Mouse (Mus musculus) gastrocnemius, adult 2 months (tissue): Measurements from ENCODE around the gene Tbxa2r. TPM values are rescaled to one million over a fixed set of nuclear protein-coding genes. Genes with fewer than 3 reads are reported as not detected.

ENCODE experiments used
- DNase-seq: peaks from one replicate; pipeline ENCODE4 v3.0.0; 2022
- H3K27ac ChIP-seq: fragments of 200-600 bp; 2 replicates; pipeline ENCODE4 v1.8.1; 2022; ENCODE audit warnings: mild to moderate bottlenecking
- H3K4me3 ChIP-seq: fragments of 200-600 bp; 2 replicates; pipeline ENCODE4 v1.8.1; 2022; ENCODE audit warnings: mild to moderate bottlenecking, moderate library complexity
- CTCF ChIP-seq: fragments of 200-600 bp; IDR thresholded peaks from 2 replicates; pipeline ENCODE4 v1.8.1; 2022; ENCODE audit warnings: antibody characterized with exemption, mild to moderate bottlenecking, moderate library complexity
- intact Hi-C: fragments of 180-260 bp; cut with DNase I; formaldehyde crosslinking; loops from one replicate; pipeline ENCODE4 v1.15.1; 2025
- total RNA-seq, 2 experiments: library from RNA; stranded (reverse); gene quantifications; 2 replicates each; pipeline ENCODE4 v1.2.3; 2021

Gene Tbxa2r
- total RNA-seq, 2 experiments from 2014 or later, result 0.43 to 0.75 TPM

- H3K27ac ChIP-seq, result peak overlapping the region; percentile 76
- TF ChIP-seq CTCF, result no peak
- intact Hi-C loops, result loop anchor here (2.0 kb wide), 1 partner anchor 17 kb away; the partner anchor contains the start of gene Gipc3
- H3K4me3 ChIP-seq, result no peak overlapping the region
- no peak for DNase-seq
Observed at GRCm38 (mm10) chr10:81325781-81326180, 2.8 kb upstream of the Tbxa2r start.

GRCm38 (mm10) chr10:81326858-81327257, 1.7 kb upstream of the Tbxa2r start:
- TF ChIP-seq CTCF, result no peak
- intact Hi-C loops, result no loop called here
- DNase-seq, result peak; percentile 46
- peak overlapping the region; percentile 45 for H3K4me3 ChIP-seq
- H3K27ac ChIP-seq, result peak overlapping the region; percentile 76

GRCm38 (mm10) chr10:81327959-81328358, 572 bp upstream of the Tbxa2r start:
- Histone ChIP-seq H3K27ac (peak overlapping the region; percentile 76), H3K4me3 (peak overlapping the region; percentile 50)
- TF ChIP-seq CTCF, result no peak
- intact Hi-C loops, result no loop called here
- peak; percentile 34 for DNase-seq

GRCm38 (mm10) chr10:81329194-81329975, 854 bp downstream of the Tbxa2r start:
- Histone ChIP-seq H3K4me3 (peak overlapping the region; percentile 50), H3K27ac (peak overlapping the region; percentile 76)
- DNase-seq, result peak; percentile 38
- TF ChIP-seq CTCF, result no peak
- intact Hi-C loops, result no loop called here

GRCm38 (mm10) chr10:81330007-81330406, 1.5 kb downstream of the Tbxa2r start:
- peak overlapping the region; percentile 7 for H3K4me3 ChIP-seq
- peak overlapping the region; percentile 76 for H3K27ac ChIP-seq
- no peak for TF ChIP-seq CTCF
- DNase-seq, result peak; percentile 58
- intact Hi-C loops, result no loop called here

DNA sequence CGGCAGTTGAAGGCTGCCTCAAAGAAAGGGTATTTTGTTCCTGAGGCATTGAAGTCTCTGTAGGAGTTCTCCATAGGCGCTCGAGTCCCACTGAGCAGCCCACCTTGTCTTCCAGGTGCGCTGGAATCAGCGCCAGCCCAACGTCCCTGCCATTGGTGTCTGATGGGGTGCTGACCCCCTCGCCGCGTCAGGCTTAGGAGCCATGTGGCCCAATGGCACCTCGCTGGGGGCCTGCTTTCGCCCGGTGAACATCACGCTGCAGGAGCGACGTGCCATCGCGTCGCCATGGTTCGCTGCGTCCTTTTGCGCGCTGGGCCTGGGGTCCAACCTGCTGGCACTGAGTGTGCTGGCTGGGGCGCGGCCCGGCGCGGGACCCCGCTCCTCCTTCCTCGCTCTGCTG, 3.7 kb downstream of the Tbxa2r start:
- intact Hi-C loops, result no loop called here
- no peak for TF ChIP-seq CTCF
- Histone ChIP-seq H3K4me3 (no peak overlapping the region), H3K27ac (no peak overlapping the region)
- DNase-seq, result no peak

GRCm38 (mm10) chr10:81334324-81334723, 5.8 kb downstream of the Tbxa2r start:
- intact Hi-C loops, result no loop called here
- no peak overlapping the region for H3K4me3 ChIP-seq
- no peak for TF ChIP-seq CTCF
- no peak overlapping the region for H3K27ac ChIP-seq
- DNase-seq, result no peak

DNA sequence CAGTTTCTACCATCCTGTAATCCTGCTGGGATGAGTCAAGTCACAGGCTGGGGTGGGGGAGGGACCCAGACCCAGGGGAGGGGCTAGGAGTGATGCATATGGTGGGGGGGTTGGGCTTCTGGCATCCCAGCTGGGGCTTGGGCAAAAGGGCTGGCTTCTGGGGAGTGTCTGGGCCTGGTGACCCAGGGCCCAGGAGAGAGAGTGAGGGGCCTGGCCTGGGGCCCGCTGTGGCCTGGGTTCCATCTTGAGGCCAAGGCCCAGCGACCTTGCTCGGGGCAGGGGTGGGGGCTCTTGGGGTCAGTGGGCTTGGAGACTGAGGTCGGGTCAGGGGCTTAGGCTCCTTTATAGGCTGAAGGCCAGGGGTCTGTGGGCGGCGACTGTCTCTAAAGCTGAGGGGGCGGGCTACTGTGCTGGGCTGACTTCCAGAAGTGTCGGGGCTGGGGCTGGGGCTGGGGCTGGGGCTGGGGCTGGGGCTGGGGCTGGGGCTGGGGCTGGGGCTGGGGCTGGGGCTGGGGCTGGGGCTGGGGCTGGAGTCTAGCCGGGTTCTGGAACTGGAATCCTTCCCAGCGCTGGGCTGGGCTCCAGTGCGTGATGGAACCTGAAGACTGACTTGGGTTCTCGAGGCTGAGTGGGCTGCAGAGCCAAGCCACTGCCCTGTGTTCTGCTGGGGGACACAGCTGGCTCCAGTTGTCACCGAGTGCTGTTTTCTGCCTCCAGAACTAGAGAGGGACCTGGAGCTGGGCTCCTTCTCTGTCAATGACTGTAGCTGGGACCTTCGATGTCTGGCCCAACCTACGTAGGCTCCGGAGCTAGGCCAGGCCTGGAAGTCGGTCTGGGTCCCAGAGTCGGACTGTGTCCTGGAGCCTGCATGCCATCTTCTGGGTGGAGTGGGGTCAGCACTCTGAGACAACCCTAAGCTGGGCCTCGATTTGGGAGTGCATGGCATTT, 7.1 kb downstream of the Tbxa2r start:
- no peak for TF ChIP-seq CTCF
- intact Hi-C loops, result no loop called here
- peak overlapping the region; percentile 3; the same call in 1 of the 2 replicates for H3K27ac ChIP-seq
- no peak overlapping the region for H3K4me3 ChIP-seq
- peak; percentile 26 for DNase-seq

- no peak overlapping the region for H3K27ac ChIP-seq
- intact Hi-C loops, result no loop called here
- no peak for DNase-seq
- H3K4me3 ChIP-seq, result no peak overlapping the region
- no peak for TF ChIP-seq CTCF
Observed at GRCm38 (mm10) chr10:81336558-81336957, 8.0 kb downstream of the Tbxa2r start.

- no peak for TF ChIP-seq CTCF
- Histone ChIP-seq H3K27ac (no peak overlapping the region), H3K4me3 (no peak overlapping the region)
- no peak for DNase-seq
- intact Hi-C loops, result loop anchor here (2.0 kb wide), 1 partner anchor 52 kb away; no protein-coding TSS in a partner anchor
Observed at GRCm38 (mm10) chr10:81340551-81341332, 12.2 kb downstream of the Tbxa2r start.

GRCm38 (mm10) chr10:81341333-81341949, 12.9 kb downstream of the Tbxa2r start:
- peak overlapping the region; percentile 22 for H3K4me3 ChIP-seq
- TF ChIP-seq CTCF, result peak; percentile 90
- intact Hi-C loops, result loop anchor here (2.0 kb wide), 1 partner anchor 53 kb away; no protein-coding TSS in a partner anchor
- H3K27ac ChIP-seq, result no peak overlapping the region
- DNase-seq, result peak; percentile 79
